Mouse (Mus musculus) T-cell, adult 2 months (primary cell): ENCODE measurements around the gene Dnaja1.

Source experiments
- DNase-seq: peaks from one replicate; pipeline ENCODE4 v3.0.0; 2022; ENCODE audit warnings: low spot score

The Dnaja1 gene

DNA sequence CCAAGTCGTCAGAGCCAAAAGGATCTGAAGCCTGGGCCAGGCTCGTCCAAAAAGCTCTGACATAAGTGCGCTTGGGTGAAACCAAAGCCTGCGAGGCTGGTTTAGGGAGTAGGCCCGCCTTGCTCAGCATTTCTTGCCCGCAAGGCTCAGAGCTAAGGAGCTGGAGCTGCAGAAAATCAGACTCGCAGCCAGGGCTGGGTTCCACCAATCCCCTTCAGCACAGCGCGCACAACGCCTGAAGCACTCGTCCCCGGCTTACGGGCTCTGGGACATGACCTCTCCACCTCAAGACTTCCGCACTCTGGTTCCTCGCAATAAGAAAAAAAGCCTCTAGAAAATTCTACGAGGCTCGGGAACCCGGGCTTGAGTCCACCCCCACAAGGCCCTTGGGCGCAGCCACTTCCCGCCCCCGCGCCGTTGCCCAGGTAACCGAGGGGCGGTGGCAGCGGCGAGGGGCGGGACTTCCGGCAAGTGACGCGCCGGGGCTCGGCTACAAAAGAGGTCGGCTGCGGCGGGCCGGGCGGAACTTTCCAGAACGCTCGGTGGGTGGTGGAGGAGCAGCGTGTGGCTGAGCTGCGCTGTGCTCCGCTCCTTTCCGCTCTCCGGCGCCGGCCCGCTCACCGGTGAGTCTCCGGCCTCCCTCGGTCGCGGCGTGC lies at the start of gene Dnaja1:
Gene Dnaja1 (plus strand): TSS at position 140 of the 656 bp plus-strand sequence.
- peak; percentile 97 for DNase-seq

DNA sequence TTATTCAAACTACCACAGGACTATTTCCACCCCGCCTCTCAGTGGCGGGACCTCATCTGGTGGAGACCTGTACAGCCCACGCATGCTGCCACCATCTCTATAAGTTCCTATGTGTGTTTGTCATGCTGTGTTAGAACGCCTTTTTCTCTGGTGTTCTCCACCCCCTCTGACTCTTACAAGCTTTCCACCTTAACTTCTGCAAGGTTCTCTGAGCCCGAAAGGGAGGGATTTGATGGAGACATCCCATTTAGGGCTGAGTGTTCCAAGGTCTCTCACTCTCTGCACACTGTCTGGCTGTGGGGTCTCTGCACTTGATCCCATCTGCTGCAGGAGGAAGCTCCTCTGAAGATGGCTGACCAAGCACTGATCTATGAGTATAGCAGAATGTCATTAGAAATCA lies 48.4 kb upstream of the Dnaja1 start:
- DNase-seq: no peak

DNA sequence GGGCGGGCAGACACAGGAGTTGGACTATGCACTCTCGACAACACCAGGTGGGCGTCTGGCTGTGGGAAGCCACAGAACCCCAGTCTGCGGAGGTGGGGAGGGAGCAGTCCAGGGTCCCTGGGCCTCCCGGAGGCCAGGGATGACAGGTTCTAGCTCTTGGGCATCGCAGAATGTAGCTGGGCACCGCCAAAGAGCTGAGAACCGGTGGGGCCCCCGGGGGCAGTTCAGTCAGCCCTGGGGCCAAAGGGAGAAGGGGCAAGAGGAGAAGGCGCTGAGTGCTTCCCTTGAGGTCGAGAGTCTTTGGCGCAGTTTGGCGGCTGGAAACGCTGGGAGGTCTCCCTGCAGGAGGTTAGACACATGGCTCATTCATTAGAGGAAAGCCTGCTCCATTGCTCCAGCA lies 45.6 kb upstream of the Dnaja1 start:
- DNase-seq: no peak

DNA sequence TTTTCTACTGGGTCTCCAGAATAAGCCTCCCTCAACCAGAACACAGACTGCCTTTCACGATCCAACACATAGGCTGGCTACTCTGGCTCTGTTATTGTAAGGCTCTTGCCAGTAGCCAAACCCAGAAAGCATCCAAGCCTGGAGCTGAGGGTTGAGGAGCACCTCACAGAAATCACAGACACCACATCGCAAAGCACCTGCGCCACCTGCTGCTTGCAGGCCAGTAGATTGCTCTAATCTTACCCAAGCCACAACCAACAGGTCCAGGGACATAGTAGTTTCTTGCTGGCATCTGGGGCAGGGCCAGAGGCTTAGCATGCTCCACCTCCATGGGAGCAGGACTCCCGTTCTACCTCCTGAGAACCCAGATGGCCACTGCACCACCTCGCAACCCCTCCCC lies 44.8 kb upstream of the Dnaja1 start:
- no peak for DNase-seq

DNA sequence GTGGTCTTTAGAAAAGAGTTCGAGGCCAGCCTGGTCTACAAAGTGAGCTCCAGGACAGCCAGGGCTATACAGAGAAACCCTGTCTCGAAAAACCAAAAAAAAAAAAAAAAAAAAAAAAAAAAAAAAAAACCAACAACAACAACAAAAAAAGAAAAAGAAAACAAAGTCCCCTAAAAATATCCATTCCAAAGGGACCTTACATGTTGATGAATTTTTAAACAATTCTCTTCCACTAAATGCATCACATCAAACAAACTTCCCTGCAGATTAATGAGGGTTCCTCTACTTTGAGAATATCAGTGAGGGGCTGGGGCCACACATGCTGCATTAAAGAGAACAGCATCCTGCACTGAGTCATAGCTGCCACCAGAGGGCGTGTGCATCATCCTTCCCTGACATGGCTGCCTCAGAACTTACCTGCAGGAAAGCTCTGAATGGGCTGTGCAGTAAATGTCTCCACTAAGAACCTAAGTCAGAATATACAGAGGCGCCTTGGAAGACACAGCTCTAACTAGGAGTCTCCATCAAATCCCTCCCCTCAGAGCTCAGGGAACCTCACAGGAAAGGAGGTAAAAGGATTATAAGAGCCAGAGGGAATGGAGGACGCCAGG lies 41.6 kb upstream of the Dnaja1 start:
- DNase-seq: peak; percentile 57

DNA sequence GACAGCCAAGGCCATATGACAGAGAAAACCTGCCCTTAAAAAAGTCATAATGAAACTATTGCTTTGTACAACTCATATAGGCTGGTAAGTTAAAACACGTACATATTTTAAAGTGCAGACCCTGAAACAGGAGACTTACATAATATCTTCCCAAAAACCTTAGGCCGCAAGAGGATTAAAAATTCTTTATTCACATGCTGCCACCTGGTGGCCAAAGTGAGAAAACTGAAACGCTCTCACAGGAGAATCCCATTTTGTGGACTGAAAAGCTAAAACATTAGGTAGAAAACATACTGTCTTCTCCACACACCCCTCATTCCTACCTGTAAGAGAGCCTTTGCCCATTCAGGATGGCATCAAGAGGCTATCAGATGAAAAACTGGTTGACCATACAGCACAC lies 40.0 kb upstream of the Dnaja1 start:
- DNase-seq: peak; percentile 22

DNA sequence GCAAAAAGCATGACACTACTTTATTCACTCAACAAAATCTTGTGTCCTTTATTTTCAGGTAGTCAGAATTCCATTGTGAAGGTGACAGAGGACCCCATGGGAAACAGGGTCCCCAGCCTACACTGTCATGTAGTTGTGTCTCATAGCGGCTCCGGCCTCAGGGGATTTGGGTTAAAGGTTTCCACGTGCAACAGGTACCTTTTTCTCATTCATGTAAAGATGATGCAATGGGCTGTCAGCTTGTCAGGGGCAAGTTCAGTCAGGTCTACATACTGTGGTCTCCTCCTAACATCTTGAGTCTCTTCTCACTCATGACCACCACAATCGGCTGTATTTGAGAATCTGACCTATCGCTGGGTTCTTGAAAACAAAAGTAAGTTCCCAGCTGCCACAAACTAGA lies 39.6 kb upstream of the Dnaja1 start:
- DNase-seq: no peak

DNA sequence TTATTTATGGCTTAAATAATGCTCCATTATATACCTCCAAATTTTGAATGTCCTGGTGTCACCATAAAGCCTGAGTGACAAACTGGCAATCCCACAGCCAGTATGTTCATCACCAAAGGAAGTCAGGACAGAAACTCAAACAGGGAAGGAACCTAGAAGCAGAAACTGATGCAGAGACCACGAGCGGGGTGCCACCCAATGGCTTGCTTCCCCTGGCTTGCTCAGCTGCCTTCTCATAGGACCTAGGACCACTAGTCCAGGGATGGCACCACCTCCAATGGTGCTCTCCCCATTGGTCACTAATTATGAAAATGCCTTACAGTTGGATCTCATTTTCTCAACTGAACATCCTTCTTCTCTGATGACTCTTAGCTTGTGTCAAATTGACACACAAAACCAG lies 38.6 kb upstream of the Dnaja1 start:
- no peak for DNase-seq

DNA sequence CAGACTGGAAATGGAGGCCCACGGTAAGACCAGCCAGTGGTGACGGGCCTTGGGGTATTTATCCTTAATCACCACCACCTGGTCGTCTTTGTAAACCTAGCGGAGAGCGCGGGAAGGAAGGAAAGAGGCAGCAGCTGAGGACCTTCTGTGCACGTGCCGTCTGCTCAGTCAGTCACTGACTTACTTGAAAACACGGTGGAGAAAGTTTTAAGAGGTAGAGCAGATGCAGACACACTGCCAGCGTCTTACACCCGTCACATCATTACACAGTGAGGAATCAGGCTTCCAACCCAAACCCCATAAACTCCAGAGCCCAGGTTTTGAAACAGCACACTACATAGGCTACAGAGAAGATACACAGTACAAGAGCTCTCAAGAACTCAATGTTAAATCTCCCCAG lies 30.9 kb upstream of the Dnaja1 start:
- DNase-seq: no peak

DNA sequence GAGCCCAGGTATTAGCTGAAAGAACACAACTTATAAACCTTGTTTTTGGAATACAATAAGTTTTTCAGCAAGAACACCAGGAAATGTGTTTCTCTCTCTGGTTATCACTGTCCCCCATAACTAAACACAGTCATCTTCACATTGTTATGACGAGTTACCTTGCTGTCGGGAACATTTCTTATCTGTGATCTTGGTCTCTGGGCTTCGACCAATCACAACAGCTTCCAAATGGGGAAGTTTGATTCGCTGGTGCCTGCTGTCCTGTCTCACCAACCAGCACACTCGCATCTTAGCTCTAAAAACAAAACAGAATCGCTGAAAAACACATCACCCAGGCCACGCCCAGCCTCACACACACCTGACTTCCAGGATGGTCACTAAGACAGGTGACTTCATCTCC lies 24.9 kb upstream of the Dnaja1 start:
- DNase-seq: no peak

DNA sequence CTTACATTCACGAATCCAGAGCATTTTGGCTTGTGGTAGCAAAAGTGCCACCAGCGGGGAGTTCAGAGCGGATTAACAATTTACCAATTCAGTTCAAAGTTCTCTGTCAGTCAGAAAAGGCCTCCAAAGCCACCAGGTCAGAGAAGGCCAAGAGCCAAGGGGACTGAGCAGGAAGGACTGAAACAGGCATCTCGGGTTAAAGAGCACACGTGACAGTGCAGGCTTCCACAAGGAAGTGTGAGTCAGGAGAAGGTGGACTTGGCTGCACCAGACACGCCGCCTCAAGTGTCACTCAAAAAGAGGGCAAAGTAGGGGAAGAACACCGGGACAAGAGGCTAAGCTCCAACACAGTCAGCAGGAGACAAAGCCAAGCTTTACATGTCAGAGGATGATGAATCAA lies 21.7 kb upstream of the Dnaja1 start:
- DNase-seq: no peak

DNA sequence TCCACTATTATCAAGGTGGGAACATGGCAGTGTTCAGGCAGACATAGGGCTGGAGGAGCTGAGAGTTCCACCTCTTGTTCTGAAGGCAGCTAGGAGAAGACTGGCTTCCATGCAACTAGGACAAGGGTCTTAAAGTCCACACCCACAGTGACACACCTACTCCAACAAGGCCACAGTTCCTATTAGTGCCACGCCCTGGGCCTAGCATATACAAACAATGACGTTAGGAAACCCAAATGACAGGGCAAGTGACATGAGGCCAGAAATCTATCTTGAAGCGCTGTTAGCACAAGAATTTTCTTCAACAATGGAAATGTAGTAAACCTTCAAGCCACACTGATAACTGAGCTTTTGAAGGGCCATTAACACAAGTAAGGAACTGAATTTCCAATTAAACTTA lies 20.2 kb upstream of the Dnaja1 start:
- DNase-seq: no peak

DNA sequence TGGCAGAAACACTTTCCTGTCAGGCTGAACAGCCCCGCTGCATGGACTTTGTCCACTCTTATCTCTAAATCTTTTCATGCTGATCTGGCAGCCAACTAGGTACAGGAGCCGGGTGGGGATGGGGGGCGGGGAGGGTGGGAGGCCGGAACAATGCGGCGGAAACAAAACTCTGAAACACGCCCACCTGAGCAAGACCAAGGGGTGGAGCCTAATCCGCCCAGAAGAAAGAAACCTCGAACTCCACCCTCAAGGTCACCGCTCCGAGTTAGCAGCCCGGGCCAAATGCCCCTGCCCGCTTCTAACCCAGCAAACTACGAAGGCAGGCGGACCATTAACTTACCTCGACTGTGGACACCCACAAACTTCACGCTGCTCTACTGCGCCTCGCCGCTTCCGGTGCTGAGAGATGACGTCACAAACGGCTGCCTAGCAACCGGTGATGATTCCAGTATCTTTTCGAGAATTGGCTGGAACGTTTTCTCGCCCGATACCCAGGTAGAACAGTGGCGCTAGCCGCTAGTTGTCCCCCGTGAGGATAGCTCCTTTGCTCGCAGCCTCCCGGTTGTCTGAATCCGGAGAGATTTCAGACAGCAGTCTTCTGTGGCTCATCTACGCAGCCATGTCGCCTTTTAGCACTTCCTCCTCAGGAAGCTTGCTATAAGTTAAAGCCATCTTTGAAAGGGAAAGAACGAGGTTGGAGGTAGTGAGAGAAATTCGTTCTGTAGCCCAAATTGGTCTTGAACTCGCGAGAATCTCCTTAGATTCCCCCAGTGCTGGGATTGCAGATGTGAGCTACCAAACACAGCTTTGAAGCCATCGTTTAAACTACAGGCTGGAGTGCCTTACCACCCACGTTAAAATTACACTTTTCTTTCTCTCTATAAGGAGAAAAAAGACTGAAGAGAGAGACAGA lies 18.9 kb upstream of the Dnaja1 start, which contains the start of gene Aptx:
Gene Aptx (minus strand): TSS at position 398 of the 913 bp plus-strand sequence.
- peak; percentile 96 for DNase-seq

DNA sequence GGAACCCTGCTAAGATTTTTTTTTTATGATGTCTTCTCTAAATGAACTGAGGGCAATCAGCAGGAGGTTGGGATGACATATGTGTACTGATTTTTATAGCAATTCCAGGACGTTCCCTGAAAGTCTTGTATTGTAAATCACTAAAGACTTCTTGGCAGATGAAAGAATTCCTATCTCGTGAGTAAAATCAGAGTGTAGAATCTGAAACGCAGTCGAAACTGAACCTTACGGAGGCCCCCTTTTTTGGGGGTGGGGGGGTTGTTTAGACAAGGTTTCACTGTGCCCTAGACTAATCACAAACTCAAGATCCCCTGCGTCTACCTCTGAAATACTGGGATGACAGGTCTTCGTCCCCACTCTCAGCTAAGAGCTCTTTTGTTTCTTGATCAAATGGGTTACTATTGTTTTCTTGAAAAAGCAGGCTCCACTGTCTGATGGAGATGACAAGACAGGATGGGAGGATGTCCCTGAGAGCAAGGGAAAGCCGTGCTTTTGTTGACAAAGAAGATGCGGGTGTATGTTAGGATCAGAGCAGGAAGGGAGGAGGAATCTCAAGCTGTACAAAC lies 18.2 kb upstream of the Dnaja1 start:
- no peak for DNase-seq

DNA sequence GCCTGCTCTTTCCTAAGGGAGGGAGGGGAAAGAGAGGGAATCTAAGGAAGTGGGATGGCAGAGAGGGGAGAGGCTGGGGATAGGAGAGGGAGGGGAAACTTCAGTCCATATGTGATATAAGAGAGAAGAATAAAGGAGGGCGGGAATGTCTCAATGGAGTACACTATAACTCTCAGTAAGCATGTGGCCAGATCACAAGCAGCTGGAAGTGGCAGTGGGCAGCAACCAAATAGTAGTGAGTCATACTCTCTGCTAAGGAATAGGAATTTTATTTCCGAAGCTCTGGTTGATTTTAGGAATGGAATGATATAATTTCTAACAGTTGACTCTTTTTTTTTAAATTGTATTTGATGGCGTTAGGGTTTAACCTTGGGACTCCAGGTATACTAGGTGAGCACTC lies 4.8 kb upstream of the Dnaja1 start:
- no peak for DNase-seq

DNA sequence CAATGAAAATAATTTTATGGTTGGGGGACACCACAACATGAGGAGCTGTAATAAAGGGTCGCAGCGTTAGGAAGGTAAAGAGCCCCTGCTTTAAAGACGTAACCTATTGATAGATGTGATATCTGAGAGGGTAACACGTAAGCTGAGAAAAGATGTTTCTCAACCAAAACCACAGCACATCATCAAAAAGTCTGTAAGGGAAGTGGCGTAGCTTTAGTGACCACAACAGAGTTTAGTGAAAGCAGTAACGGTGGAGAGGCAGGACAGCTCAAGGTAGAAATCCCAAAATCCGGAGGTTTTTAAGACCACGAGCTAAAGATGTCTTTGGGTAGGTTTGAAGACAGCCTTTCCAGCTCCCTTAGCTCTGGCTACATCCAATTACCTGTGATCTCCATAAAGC lies 1.0 kb upstream of the Dnaja1 start:
- peak; percentile 84 for DNase-seq

DNA sequence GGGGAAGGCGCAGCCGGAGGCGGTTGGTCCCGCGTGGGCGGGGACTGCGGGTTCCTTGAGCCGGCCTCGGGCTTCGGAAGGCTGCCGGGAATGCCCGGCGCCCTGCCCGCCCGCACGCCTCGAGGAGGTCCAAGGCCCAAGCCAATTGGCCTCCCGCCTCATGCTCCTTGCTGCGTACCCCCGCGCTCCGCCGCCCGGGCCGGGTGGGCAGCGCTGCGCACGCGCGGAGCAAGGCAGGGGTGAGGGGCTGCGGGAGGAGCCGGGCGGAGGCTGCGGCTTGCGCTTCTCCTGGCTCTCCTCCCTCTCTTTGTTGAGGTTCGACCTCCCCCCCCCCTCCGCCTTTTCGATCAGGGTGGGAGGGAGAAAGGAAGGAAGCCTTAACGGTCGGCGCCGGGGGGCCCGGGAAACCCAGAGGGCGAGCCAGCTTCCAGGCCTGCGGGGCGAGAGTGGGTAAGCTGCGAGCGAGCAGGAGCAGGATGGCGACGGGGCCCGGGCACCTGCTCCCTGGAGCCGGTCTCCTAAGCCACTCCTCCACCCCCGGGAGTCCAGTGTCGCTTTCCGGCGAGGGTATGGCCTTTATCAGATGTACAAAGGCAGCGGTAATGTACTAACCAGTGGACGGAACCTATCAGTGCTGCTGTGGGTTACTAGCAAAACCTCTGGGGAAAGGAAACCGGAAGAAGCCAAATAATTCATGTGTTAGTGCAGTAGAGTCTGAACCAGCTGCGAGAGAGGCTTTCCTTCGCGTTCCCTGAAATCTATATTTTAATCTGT lies 924 bp downstream of the Dnaja1 start:
- DNase-seq: peak; percentile 70

DNA sequence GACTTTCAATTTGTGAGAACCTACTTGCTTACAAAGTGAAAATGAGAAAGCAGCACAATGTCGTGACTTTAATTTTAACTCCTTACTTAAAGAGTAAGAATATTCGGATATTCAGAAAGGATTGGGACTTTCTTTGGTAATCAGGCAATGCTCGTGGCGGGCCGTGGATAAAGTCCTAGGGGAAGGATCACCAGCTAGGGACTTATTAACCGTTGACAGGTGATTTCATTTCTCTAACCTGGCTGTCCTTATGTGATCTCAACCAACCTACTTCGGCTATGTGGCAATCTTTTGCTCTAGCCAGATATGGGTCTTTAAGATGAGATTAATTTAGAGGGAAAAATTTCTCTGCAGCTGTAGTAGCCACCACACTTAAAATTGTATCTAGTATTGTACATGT lies 3.2 kb downstream of the Dnaja1 start:
- DNase-seq: no peak

DNA sequence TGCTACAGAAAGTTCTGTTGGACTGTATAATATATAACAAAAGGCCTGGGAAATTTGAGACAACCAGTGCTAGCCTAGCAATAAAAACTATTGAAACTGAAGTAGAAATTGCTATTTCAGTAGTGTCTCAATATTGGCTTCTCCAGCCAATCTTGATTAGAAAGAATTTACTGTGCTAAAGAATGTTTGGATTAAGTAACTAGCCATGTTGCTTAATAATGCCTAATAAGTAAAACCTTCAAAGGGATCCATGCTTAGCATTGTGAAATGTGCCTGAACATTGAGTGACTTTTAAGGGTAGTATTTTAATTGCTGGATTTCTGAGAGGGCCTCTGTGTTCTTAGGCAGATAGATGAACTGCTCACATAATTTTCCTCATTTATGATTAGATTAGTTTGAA lies 3.6 kb downstream of the Dnaja1 start:
- no peak for DNase-seq

DNA sequence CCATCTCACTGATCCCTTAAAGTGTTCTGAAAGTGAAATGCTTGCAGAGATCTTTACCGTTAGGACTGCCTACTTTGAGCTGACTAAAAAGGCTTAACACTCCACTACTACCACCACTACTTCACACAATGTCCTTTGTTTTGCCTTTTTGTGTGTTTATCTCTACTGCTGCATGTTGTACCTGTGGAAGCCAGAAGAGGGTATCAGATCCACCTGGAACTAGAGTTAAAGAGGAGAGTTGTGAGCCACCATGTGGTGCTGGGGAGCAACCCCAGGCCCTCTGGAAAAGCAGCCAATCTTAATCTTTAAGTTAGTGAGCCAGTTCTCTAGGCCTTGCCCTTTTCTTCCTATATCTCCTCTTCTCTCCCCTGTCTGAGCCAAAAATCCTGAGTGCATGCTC lies 5.3 kb downstream of the Dnaja1 start:
- peak; percentile 36 for DNase-seq

DNA sequence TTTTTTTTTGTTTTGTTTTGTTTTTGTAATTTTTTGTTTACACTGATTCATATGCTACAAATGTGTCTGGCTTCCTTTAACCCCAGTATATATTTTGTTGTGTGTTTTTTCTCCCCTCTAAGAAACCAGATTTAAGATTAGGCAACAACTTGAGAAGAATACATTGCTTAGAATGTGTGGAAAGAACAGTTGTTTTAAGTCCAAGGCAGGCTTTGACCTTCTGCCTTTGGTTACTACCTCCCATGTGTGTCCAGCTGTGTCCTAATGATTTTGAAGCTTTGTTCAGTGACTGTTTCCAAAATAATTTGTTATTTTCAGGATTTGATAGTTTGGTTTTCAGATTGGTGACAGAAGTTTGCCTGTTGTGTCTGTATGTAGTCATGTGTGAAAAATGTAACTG lies 9.3 kb downstream of the Dnaja1 start:
- DNase-seq: no peak

DNA sequence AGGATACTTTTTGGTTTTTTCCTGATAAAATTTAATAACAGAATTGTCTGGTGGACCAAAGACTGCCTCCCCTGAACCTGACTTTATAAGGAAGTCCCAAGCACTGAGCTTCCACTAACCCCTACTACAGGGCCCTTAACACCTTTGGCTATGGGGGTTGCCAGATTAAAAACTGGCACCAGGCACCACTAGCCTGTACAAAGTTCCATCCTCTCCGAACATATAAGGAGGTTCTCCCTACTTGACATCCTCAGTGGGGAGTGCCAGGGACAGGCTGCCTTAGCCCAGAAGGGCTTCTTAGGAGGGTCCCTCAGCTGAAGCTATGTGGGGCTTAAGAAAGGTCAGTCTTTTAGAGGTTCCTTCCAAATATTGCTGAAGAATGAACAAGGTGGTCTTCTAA lies 13.4 kb downstream of the Dnaja1 start:
- DNase-seq: no peak
